Mouse (Mus musculus) ovary, postnatal 10 days (tissue): Measurements from ENCODE around the gene Rpl13.

Experiments used
- DNase-seq: peaks from one replicate; pipeline ENCODE4 v3.0.0; 2022; ENCODE audit warnings: low spot score

Gene Rpl13

GRCm38 (mm10) chr8:123108010-123108409 lies 5.9 kb downstream of the Rpl13 start:
- no peak for DNase-seq

GRCm38 (mm10) chr8:123108953-123109352 lies 6.8 kb downstream of the Rpl13 start:
- DNase-seq = no peak

- DNase-seq = no peak
Observed at GRCm38 (mm10) chr8:123110649-123111048, 8.5 kb downstream of the Rpl13 start.

- no peak for DNase-seq
Observed at GRCm38 (mm10) chr8:123112892-123113291, 10.7 kb downstream of the Rpl13 start.

- no peak for DNase-seq
Observed at GRCm38 (mm10) chr8:123113908-123114469, 11.8 kb downstream of the Rpl13 start.

GRCm38 (mm10) chr8:123114644-123115043 lies 12.5 kb downstream of the Rpl13 start:
- no peak for DNase-seq

- no peak for DNase-seq
Observed at GRCm38 (mm10) chr8:123117127-123117731, 15.1 kb downstream of the Rpl13 start, which contains the start of gene Cpne7. Gene Cpne7, plus strand, starts transcription at chr8:123117374.

GRCm38 (mm10) chr8:123117744-123118143 lies 15.6 kb downstream of the Rpl13 start:
- no peak for DNase-seq

- DNase-seq = no peak
Observed at GRCm38 (mm10) chr8:123122059-123122458, 19.9 kb downstream of the Rpl13 start.

GRCm38 (mm10) chr8:123122670-123123069 lies 20.5 kb downstream of the Rpl13 start:
- DNase-seq = no peak

- DNase-seq = no peak
Observed at GRCm38 (mm10) chr8:123126193-123126816, 24.2 kb downstream of the Rpl13 start.

- no peak for DNase-seq
Observed at GRCm38 (mm10) chr8:123131041-123131440, 28.9 kb downstream of the Rpl13 start.

- no peak for DNase-seq
Observed at GRCm38 (mm10) chr8:123132953-123133352, 30.8 kb downstream of the Rpl13 start.

- no peak for DNase-seq
Observed at GRCm38 (mm10) chr8:123134149-123134713, 32.1 kb downstream of the Rpl13 start.

GRCm38 (mm10) chr8:123135406-123135805 lies 33.3 kb downstream of the Rpl13 start:
- DNase-seq = no peak

GRCm38 (mm10) chr8:123135806-123136205 lies 33.7 kb downstream of the Rpl13 start:
- DNase-seq = no peak

GRCm38 (mm10) chr8:123136287-123136686 lies 34.1 kb downstream of the Rpl13 start:
- no peak for DNase-seq

GRCm38 (mm10) chr8:123137645-123138077 lies 35.5 kb downstream of the Rpl13 start:
- DNase-seq = no peak

- DNase-seq = no peak
Observed at GRCm38 (mm10) chr8:123138741-123139140, 36.6 kb downstream of the Rpl13 start.

- peak; percentile 57 for DNase-seq
Observed at GRCm38 (mm10) chr8:123141741-123142462, 39.8 kb downstream of the Rpl13 start.

- DNase-seq = no peak
Observed at GRCm38 (mm10) chr8:123145279-123145678, 43.1 kb downstream of the Rpl13 start.

GRCm38 (mm10) chr8:123146390-123146789 lies 44.2 kb downstream of the Rpl13 start:
- no peak for DNase-seq
